Mouse (Mus musculus) megakaryocyte-erythroid progenitor cell, adult 5-6 weeks (primary cell): ENCODE results near the gene Ppp1r26. TPM values are rescaled to one million over a fixed set of nuclear protein-coding genes. Genes with fewer than 3 reads are reported as not detected.
"Not testable (repeated sequence)": the region's sequence is repeated elsewhere in the genome, so short reads cannot be mapped to it uniquely, and the experiment has no call there.

Experiments
- ATAC-seq: replicated peaks from 2 replicates; pipeline ENCODE4 v1.8.0; 2016; ENCODE audit warnings: mild to moderate bottlenecking, inconsistent platforms; ENCODE audit not compliant: severe bottlenecking, poor library complexity, low FRiP score, low TSS enrichment
- total RNA-seq, 2 experiments: library from RNA; stranded (forward) in 1 of 2; stranded (reverse) in 1 of 2; fragments of 200-1000, 215-1000 nt in 1 of 2; fragments of >200 nt in 1 of 2; fragmentation: Nextera tagmentation in 1 of 2; gene quantifications; 2 replicates each; pipeline ENCODE4 v1.2.3; 2014 to 2017

Ppp1r26 gene
- total RNA-seq, 2 experiments from 2014 or later = 0.39 to 1.1 TPM

GRCm38 (mm10) chr2:28435401-28435800, 11.2 kb upstream of the Ppp1r26 start:
- ATAC-seq = no peak

GRCm38 (mm10) chr2:28440842-28441241, 5.8 kb upstream of the Ppp1r26 start:
- ATAC-seq = no peak

DNA sequence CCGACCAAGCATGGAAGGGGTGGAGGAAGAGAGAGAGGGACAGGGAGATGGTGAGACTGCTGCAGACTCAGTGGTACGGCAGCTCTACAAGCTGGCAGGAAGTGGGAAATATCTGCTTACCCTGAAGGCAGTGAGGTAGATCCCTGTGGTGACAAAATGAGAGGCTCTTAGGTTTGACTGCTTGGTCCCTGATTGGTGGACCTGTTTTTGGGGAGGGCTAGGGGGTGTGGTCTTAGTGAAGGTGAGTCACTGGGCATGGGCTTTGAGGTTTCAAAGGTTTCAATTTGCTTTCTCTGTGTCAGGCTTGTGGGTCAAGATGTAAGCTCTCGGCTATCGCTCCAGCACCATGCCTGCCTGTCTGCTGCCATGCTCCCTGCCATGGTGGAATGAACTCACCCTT, 1.5 kb upstream of the Ppp1r26 start:
- ATAC-seq = no peak

- no peak for ATAC-seq
Measured at GRCm38 (mm10) chr2:28446181-28446514, 452 bp upstream of the Ppp1r26 start.

GRCm38 (mm10) chr2:28447315-28447670, 693 bp downstream of the Ppp1r26 start:
- no peak for ATAC-seq

DNA sequence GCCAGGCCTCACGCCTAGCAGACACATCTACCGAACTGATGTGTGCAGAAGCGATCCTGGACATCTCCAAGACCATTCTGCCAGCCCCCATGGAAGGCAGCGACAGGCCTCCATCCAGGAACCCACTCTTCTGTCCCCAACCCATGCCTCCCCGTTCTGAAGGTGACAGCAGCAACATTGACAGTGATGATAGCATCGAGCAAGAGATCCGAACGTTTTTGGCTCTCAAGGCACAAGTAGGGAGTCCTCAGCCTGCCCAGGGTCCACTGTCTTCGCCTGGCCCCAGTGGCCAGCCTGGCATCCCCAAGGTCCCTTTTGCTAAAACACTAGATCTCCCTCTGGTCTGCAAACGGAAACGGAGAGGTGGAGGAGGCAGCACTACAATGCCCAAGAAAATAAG, 5.1 kb downstream of the Ppp1r26 start:
- ATAC-seq = no peak

DNA sequence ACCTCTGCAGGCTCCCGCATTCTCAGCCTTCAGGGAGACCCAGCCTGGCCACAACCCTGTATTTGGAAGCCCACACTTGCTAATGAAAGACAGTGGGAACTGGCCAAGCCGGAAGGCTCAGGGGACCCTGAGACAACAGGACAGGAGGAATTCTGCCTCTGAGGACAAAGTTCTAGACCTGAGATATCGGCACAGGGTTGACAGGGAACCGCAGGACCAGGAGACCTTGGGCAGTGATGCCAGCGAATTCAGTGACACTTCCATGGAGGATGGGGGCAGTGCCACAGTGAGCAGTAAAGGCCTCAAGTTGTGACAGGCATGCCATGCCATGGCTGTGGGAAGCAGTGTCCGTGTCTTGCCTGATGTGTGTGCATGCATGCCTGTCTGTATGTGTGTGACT, 6.9 kb downstream of the Ppp1r26 start:
- ATAC-seq = no peak

- no peak for ATAC-seq
Measured at GRCm38 (mm10) chr2:28456616-28457015, 10.0 kb downstream of the Ppp1r26 start.

GRCm38 (mm10) chr2:28463919-28464318, 17.3 kb downstream of the Ppp1r26 start:
- ATAC-seq = no peak

DNA sequence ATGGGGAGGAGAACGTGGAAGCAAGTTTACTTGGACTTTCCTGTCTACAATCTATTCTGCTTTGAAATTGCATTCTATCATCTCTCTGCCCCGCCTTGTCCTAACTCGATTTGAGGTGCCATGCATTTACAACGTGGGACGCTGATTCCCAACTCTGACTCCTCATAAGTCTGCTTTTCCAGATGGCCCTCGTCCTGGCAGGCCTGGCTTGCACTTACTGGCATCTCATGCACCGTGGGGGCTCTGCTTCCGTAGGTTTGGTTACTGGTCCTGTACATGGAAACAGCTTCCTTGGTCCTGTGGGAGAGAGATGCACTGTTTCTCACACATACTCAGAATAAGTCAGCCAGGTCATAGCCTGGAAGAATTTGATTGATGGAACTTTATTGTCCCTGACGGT, 18.3 kb downstream of the Ppp1r26 start:
- no peak for ATAC-seq

GRCm38 (mm10) chr2:28465836-28466518, 19.4 kb downstream of the Ppp1r26 start, which contains the start of gene 1700007K13Rik:
1700007K13Rik (minus strand) TSS chr2:28466332.
- peak; percentile 45; the same call in 1 of the 2 replicates for ATAC-seq

DNA sequence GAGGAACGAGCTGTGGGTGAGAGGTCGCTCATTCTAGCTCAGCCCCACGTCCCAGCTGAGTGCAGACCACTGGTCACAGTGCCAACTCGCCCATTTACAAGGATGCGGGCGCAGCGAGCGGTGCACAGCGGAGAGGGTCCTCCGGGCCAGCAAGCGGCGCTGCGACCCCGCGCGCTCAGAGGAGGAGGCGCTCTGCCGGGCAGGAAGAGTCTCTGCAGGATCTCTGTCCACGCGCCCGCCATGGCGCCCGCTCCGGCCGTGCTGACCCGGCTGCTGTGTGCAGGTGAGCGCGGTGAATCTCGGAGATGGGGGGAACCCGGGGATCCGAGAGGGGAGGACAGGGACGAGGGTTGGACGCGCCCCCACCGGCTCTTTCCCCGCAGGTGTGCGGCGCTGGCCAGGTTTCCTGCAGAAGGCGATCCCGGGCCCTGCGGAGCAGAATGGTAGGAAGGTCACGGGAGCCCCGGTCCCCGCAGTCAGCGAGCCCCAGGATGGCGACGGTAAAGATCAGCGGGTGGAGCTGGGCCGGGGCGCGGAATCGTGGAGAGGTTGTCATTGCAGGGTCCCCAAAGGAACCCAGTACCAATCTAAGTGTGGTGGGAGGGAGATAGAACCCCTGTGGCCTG, 21.4 kb downstream of the Ppp1r26 start, which contains the start of gene Mrps2:
TSS of gene Mrps2 (plus strand) at position 207 of the 626 bp plus-strand sequence.
- ATAC-seq = peak; percentile 91

- no peak for ATAC-seq
Measured at GRCm38 (mm10) chr2:28468486-28469225, 22.1 kb downstream of the Ppp1r26 start.

DNA sequence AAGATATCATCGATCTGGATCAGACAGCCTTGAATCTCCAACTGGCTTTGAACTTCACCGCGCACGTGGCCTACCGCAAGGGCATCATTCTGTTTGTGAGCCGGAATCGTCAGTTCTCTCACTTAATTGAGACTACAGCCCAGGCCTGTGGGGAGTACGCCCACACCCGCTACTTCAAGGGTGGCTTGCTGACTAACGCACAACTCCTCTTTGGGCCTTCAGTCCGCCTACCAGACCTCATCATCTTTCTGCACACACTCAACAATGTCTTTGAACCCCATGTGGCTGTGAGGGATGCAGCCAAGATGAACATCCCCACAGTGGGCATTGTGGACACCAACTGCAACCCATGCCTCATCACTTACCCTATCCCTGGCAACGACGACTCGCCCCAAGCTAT, 22.9 kb downstream of the Ppp1r26 start:
- no peak for ATAC-seq

DNA sequence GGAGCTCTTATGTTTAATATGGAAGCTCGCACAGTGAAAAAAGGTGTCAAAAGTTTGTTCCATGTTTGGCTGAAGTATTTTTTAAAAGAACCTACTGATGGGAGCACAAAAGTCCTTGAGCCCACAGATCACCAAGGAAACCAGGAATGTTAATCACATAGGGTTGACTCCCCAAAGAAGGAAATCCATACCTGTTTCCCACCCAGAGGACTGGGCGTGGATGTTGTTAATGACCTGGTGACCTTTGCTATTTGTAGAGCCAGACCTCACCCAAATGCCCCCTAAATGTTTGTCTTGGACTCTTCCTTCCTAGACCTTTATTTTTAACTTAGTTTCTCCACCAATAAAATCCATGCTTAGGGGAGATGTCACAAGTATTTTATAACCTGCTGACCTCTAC, 24.0 kb downstream of the Ppp1r26 start:
- no peak for ATAC-seq

DNA sequence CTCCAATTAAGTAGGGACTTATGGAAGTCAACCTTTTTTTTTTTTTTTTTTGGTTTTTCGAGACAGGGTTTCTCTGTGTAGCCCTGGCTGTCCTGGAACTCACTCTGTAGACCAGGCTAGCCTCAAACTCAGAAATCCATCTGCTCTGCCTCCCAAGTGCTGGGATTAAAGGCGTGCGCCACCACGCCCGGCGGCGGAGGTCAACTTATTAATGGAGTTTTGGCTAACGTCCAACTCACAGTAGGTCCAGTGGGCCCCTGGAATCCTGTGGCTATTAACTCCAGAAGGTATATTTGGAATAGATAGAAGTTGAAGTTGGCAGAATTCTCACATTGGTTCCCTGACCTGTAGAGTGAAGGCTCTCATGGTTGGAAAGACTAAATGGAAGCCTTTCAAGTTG, 25.4 kb downstream of the Ppp1r26 start:
- ATAC-seq = not testable (repeated sequence)

DNA sequence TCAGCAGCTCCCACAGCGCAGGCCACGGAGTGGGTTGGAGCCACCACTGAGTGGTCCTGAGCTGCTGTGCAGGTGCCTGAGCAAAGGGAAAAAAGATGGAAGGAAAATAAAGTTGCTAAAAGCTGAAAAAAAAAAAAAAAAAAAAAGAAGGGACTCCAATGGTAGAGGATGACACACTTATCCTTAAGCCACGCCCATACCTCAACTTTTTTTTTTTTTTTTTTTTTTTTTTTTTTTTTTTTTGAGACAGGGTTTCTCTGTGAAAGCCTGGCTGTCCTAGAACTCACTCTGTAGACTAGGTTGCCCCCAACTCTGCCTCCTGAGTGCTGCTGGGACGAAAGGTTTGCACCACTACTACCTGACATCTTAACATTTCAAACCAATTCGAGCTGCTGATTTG, 31.4 kb downstream of the Ppp1r26 start:
- ATAC-seq = not testable (repeated sequence)

- ATAC-seq = no peak
Measured at GRCm38 (mm10) chr2:28479208-28480204, 32.9 kb downstream of the Ppp1r26 start.

DNA sequence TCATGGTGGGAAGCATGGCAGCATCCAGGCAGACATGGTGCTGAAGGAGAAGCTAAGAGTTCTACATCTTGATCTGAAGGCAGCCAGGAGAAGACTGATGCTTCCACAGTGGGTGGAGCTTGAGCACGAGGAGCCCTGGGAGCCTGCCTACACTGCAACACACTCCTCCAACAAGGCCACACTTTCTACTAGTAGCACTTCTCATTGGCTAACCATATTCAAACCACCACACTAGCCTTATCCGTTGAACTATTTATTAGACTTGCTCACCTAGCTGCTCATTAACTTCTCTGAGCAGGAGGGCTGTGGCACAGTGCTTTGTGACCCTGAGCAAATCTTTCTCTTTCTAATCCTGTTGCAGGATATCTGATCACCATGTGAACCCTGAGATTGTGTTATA, 37.3 kb downstream of the Ppp1r26 start:
- ATAC-seq = no peak
